Mouse (Mus musculus): ENCODE measurements around the gene Susd6. TPM values are rescaled to one million over a fixed set of nuclear protein-coding genes. Genes with fewer than 3 reads are reported as not detected.
A peak's percentile ranks its signal among the peaks of the same experiment; 100 is the strongest.

Gene Susd6
- polyA plus RNA-seq, 1 experiment: 57.0 TPM

GRCm38 (mm10) chr12:80877215-80878092 is 87.1 kb downstream of the Susd6 start:
- Histone ChIP-seq H3K27me3 (ENCODE audit: control insufficient read depth, insufficient read depth, low read length, poor library complexity, severe bottlenecking) (no peaks in the 10 kb centered on the region), H3K9me3 (replicated peaks; ENCODE audit: control insufficient read depth, insufficient read depth, low read length, poor library complexity, severe bottlenecking) (no peaks in the 10 kb centered on the region), H3K9ac (ENCODE audit: low read depth, poor library complexity, severe bottlenecking) (no peak overlapping the region), H3K4me3 (ENCODE audit: low read depth, low read length) (no peak overlapping the region), H3K27ac (ENCODE audit: insufficient read depth, low read length) (no peak overlapping the region), H3K4me1 (ENCODE audit: control insufficient read depth, insufficient read depth, low read length) (no peaks in the 10 kb centered on the region), H3K36me3 (ENCODE audit: control insufficient read depth, insufficient read depth, low read length, poor library complexity, severe bottlenecking) (peaks cover 50% of the 10 kb centered on the region)
- TF ChIP-seq POLR2A (IDR thresholded peaks at IDR 0.05; ENCODE audit: insufficient read depth, low read length) (no peak), CTCF (IDR thresholded peaks at IDR 0.05; ENCODE audit: low read depth, low read length) (no peak), EP300 (IDR thresholded peaks at IDR 0.05; ENCODE audit: insufficient read depth, low read depth, low read length) (no peak)

DNA sequence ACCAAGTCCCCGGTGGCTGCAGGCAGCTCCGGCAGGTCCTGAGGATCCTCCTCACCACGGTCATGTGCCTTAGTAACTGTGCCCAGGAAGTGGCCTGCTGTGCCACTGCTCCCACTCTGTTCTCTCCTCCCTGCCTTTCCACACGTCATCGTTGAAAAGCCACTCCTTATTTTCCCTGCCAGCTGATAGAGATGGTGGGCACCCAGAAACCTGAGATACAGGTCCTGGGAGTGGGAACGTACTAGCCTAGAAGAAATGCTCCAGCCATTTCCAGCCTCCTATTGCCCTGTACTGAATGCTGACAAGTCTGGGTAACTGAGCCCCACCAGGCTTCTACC is 87.8 kb downstream of the Susd6 start:
- H3K27me3 ChIP-seq (ENCODE audit: control insufficient read depth, insufficient read depth, low read length, poor library complexity, severe bottlenecking): no peaks in the 10 kb centered on the region
- H3K36me3 ChIP-seq (ENCODE audit: control insufficient read depth, insufficient read depth, low read length, poor library complexity, severe bottlenecking): peaks cover 46% of the 10 kb centered on the region

DNA sequence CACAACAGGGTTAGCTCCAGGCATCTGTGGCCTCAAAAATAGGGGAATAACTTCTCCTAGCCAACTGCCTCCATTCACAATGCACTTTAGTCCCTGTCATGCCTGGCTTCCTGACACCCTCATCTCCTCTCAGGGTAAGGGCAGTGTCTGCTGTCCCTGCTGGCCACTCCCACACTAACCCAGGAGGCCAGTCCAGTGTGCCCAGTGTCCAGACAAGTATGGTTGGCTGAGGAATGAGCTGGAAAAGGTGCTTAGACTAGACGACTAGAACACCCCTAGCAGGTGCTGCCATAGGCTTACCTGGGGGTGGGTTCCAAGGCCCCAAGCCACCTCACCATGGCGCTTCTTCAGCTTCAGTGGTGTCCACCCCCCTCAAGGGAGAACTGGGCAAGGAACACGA is 88.3 kb downstream of the Susd6 start:
- Histone ChIP-seq H3K27me3 (ENCODE audit: control insufficient read depth, insufficient read depth, low read length, poor library complexity, severe bottlenecking) (no peaks in the 10 kb centered on the region), H3K9me3 (replicated peaks; ENCODE audit: control insufficient read depth, insufficient read depth, low read length, poor library complexity, severe bottlenecking) (no peaks in the 10 kb centered on the region), H3K9ac (ENCODE audit: low read depth, poor library complexity, severe bottlenecking) (no peak overlapping the region), H3K4me1 (ENCODE audit: control insufficient read depth, insufficient read depth, low read length) (no peaks in the 10 kb centered on the region), H3K4me3 (ENCODE audit: low read depth, low read length) (no peak overlapping the region), H3K27ac (ENCODE audit: insufficient read depth, low read length) (peak overlapping the region; percentile 53), H3K36me3 (ENCODE audit: control insufficient read depth, insufficient read depth, low read length, poor library complexity, severe bottlenecking) (peaks cover 40% of the 10 kb centered on the region)
- TF ChIP-seq POLR2A (IDR thresholded peaks at IDR 0.05; ENCODE audit: insufficient read depth, low read length): no peak
- no peak for TF ChIP-seq EP300 (IDR thresholded peaks at IDR 0.05; ENCODE audit: insufficient read depth, low read depth, low read length)
- no peak for TF ChIP-seq CTCF (IDR thresholded peaks at IDR 0.05; ENCODE audit: low read depth, low read length)

More for the DNA sequence above, 87.8 kb downstream of the Susd6 start:
- no peak overlapping the region for H3K27ac ChIP-seq (ENCODE audit: insufficient read depth, low read length)
- TF ChIP-seq EP300 (IDR thresholded peaks at IDR 0.05; ENCODE audit: insufficient read depth, low read depth, low read length): no peak
- no peak for TF ChIP-seq CTCF (IDR thresholded peaks at IDR 0.05; ENCODE audit: low read depth, low read length)
- no peak for TF ChIP-seq POLR2A (IDR thresholded peaks at IDR 0.05; ENCODE audit: insufficient read depth, low read length)
- no peak overlapping the region for H3K4me3 ChIP-seq (ENCODE audit: low read depth, low read length)
- no peaks in the 10 kb centered on the region for H3K9me3 ChIP-seq (replicated peaks; ENCODE audit: control insufficient read depth, insufficient read depth, low read length, poor library complexity, severe bottlenecking)
- no peak overlapping the region for H3K9ac ChIP-seq (ENCODE audit: low read depth, poor library complexity, severe bottlenecking)
- no peaks in the 10 kb centered on the region for H3K4me1 ChIP-seq (ENCODE audit: control insufficient read depth, insufficient read depth, low read length)

GRCm38 (mm10) chr12:80879267-80879666 is 89.0 kb downstream of the Susd6 start:
- no peaks in the 10 kb centered on the region for H3K9me3 ChIP-seq (replicated peaks; ENCODE audit: control insufficient read depth, insufficient read depth, low read length, poor library complexity, severe bottlenecking)
- H3K9ac ChIP-seq (ENCODE audit: low read depth, poor library complexity, severe bottlenecking): no peak overlapping the region
- no peak overlapping the region for H3K4me3 ChIP-seq (ENCODE audit: low read depth, low read length)
- no peaks in the 10 kb centered on the region for H3K27me3 ChIP-seq (ENCODE audit: control insufficient read depth, insufficient read depth, low read length, poor library complexity, severe bottlenecking)
- H3K4me1 ChIP-seq (ENCODE audit: control insufficient read depth, insufficient read depth, low read length): no peaks in the 10 kb centered on the region
- TF ChIP-seq CTCF (IDR thresholded peaks at IDR 0.05; ENCODE audit: low read depth, low read length) (no peak), POLR2A (IDR thresholded peaks at IDR 0.05; ENCODE audit: insufficient read depth, low read length) (no peak), EP300 (IDR thresholded peaks at IDR 0.05; ENCODE audit: insufficient read depth, low read depth, low read length) (no peak)
- H3K36me3 ChIP-seq (ENCODE audit: control insufficient read depth, insufficient read depth, low read length, poor library complexity, severe bottlenecking): peaks cover 34% of the 10 kb centered on the region
- H3K27ac ChIP-seq (ENCODE audit: insufficient read depth, low read length): peak overlapping the region; percentile 53

- no peaks in the 10 kb centered on the region for H3K27me3 ChIP-seq (ENCODE audit: control insufficient read depth, insufficient read depth, low read length, poor library complexity, severe bottlenecking)
- no peak overlapping the region for H3K9ac ChIP-seq (ENCODE audit: low read depth, poor library complexity, severe bottlenecking)
- H3K9me3 ChIP-seq (replicated peaks; ENCODE audit: control insufficient read depth, insufficient read depth, low read length, poor library complexity, severe bottlenecking): no peaks in the 10 kb centered on the region
- no peaks in the 10 kb centered on the region for H3K4me1 ChIP-seq (ENCODE audit: control insufficient read depth, insufficient read depth, low read length)
- TF ChIP-seq CTCF (IDR thresholded peaks at IDR 0.05; ENCODE audit: low read depth, low read length) (no peak), POLR2A (IDR thresholded peaks at IDR 0.05; ENCODE audit: insufficient read depth, low read length) (no peak), EP300 (IDR thresholded peaks at IDR 0.05; ENCODE audit: insufficient read depth, low read depth, low read length) (no peak)
- no peak overlapping the region for H3K4me3 ChIP-seq (ENCODE audit: low read depth, low read length)
- H3K36me3 ChIP-seq (ENCODE audit: control insufficient read depth, insufficient read depth, low read length, poor library complexity, severe bottlenecking): peaks cover 17% of the 10 kb centered on the region
- H3K27ac ChIP-seq (ENCODE audit: insufficient read depth, low read length): no peak overlapping the region
Observed at GRCm38 (mm10) chr12:80881121-80881520, 90.8 kb downstream of the Susd6 start.

GRCm38 (mm10) chr12:80883278-80883677 is 93.0 kb downstream of the Susd6 start:
- TF ChIP-seq CTCF (IDR thresholded peaks at IDR 0.05; ENCODE audit: low read depth, low read length) (no peak), EP300 (IDR thresholded peaks at IDR 0.05; ENCODE audit: insufficient read depth, low read depth, low read length) (no peak), POLR2A (IDR thresholded peaks at IDR 0.05; ENCODE audit: insufficient read depth, low read length) (no peak)
- H3K27me3 ChIP-seq (ENCODE audit: control insufficient read depth, insufficient read depth, low read length, poor library complexity, severe bottlenecking): no peaks in the 10 kb centered on the region
- H3K4me3 ChIP-seq (ENCODE audit: low read depth, low read length): no peak overlapping the region
- H3K36me3 ChIP-seq (ENCODE audit: control insufficient read depth, insufficient read depth, low read length, poor library complexity, severe bottlenecking): 0 out of 2 replicates have a peak, but pooled peaks cover under 1% of the 10 kb centered on the region
- no peak overlapping the region; the same call in 1 of the 2 replicates for H3K9ac ChIP-seq (ENCODE audit: low read depth, poor library complexity, severe bottlenecking)
- H3K27ac ChIP-seq (ENCODE audit: insufficient read depth, low read length): peak overlapping the region; percentile 9; the same call in 1 of the 2 replicates
- no peaks in the 10 kb centered on the region for H3K9me3 ChIP-seq (replicated peaks; ENCODE audit: control insufficient read depth, insufficient read depth, low read length, poor library complexity, severe bottlenecking)
- H3K4me1 ChIP-seq (ENCODE audit: control insufficient read depth, insufficient read depth, low read length): no peaks in the 10 kb centered on the region

Data from ES-Bruce4 (cell line).